Mouse (Mus musculus): ENCODE data around the gene Yod1.

- TF ChIP-seq GATA1 (IDR thresholded peaks at IDR 0.05; ENCODE audit: borderline replicate concordance, low read length) (no peak), FLI1 (IDR thresholded peaks at IDR 0.05; ENCODE audit: low read length) (no peak)
These were observed 45.1 kb downstream of the Yod1 start for GRCm38 (mm10) chr1:130762045-130762760.
